Comparison of ENCODE assay signal across 16 mouse cellular contexts in the genomic region with DNA sequence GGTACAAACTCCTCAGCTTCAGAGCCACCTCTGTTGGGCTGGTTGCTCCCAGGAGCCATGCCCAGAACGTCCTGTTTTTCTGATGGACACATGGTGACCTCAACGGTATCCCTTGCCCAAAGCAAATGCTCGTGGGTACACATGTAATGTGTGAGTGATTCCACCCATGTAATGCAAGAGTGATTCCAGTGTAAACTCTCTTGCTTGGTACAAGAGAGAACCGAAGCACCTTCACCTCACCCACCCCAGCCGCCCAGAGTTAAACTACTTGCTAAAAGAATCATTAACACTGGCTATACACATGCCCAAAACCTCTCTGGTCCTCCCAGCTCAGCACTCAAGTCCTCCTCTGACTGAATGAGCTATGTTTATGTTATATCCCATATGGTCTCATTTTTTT.
"Had no signal": no experiment of that assay in that cellular context is flagged by ENCODE, and none has a peak within 500 bp of the region (broad histone marks: within the 10 kb centered on the region; RNA-seq: fewer than 3 reads in every experiment).

No protein-coding gene starts in this region.

- H3K9ac ChIP-seq: neural tube, embryonic 13.5 days; neural tube, embryonic 15.5 days; stomach, embryonic 15.5 days had no signal

- H3K27ac ChIP-seq: neural tube, embryonic 13.5 days; neural tube, embryonic 15.5 days; stomach, embryonic 15.5 days; stomach, postnatal 0 days had no signal

- H3K4me2 ChIP-seq: neural tube, embryonic 13.5 days; neural tube, embryonic 15.5 days; stomach, embryonic 15.5 days had no signal

- H3K27me3 ChIP-seq: neural tube, embryonic 13.5 days; neural tube, embryonic 15.5 days; stomach, embryonic 15.5 days had no signal

- H3K4me1 ChIP-seq: neural tube, embryonic 13.5 days; neural tube, embryonic 15.5 days had no signal

- H3K9me3 ChIP-seq: neural tube, embryonic 13.5 days; neural tube, embryonic 15.5 days; stomach, embryonic 15.5 days had no signal

- H3K4me3 ChIP-seq: neural tube, embryonic 13.5 days; neural tube, embryonic 15.5 days; stomach, embryonic 15.5 days had no signal

- H3K36me3 ChIP-seq: neural tube, embryonic 13.5 days; neural tube, embryonic 15.5 days; stomach, embryonic 15.5 days had no signal

- DNase-seq: retina, postnatal 1 day; right cerebral cortex, adult 18-20 months; right cerebral cortex, postnatal 14 days; right cerebral cortex, postnatal 25 days; right cerebral cortex, postnatal 4 days; spleen, adult 18-20 months; thymus, adult 18-20 months; thymus, adult 2 months; thymus, postnatal 14 days; thymus, postnatal 25 days; thymus, postnatal 36 days; thymus, postnatal 4 days had no signal
